Mouse (Mus musculus) heart, adult 2 months (tissue): ENCODE data around the gene Mlh3.

Experiments
- CTCF ChIP-seq: fragments of 200-600 bp; IDR thresholded peaks from 2 replicates; pipeline ENCODE4 v1.8.1; 2022; ENCODE audit warnings: antibody characterized with exemption, mild to moderate bottlenecking, moderate library complexity
- EP300 ChIP-seq: fragments of 200-500 bp; IDR thresholded peaks from 2 replicates; pipeline ENCODE4 v1.6.1; 2011; ENCODE audit warnings: low read depth, low read length, control low read depth; ENCODE audit not compliant: insufficient read depth
- POLR2A ChIP-seq: fragments of 200-500 bp; IDR thresholded peaks from 2 replicates; pipeline ENCODE4 v1.6.1; 2011; ENCODE audit warnings: mild to moderate bottlenecking, low read depth, low read length, control low read depth; ENCODE audit not compliant: insufficient read depth

DNA sequence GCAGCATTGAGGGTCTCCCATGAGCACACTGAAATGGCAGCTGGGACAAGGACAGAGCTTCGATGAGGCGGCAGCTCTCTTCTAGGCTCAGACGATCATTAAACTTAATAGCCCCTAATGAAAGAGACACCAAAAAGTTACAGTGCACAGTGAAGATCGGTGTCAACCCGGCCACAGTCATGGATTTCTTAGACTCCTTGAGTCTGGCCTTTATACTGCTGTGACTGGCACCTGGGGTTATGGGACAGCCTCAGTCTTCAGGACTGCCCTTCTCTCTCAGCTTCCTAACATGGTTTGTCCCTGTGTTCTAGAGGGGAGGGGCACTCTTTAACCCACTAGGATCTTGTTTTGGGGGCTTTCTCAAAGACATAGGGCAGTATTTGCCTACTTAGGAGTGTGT is 32.8 kb downstream of the Mlh3 start:
- TF ChIP-seq CTCF (no peak), EP300 (no peak), POLR2A (no peak)
